Mouse (Mus musculus) intestine, embryonic 14.5 days (tissue): ENCODE results near the gene Atn1. TPM values are rescaled to one million over a fixed set of nuclear protein-coding genes. Genes with fewer than 3 reads are reported as not detected.

ENCODE experiments used
- ATAC-seq: fragments of 200-750 bp; cut with Nextera tagmentation; replicated peaks from 2 replicates; pipeline ENCODE4 v1.8.0; 2017; ENCODE audit warnings: low read depth, moderate number of reproducible peaks, moderate TSS enrichment, moderate library complexity; ENCODE audit not compliant: low FRiP score, low TSS enrichment
- DNase-seq: peaks from one replicate; pipeline ENCODE4 v3.0.0-alpha.2; 2018; ENCODE audit warnings: low spot score
- H3K27ac ChIP-seq: fragments of 300-500 bp; sonication (generic); 2 replicates; pipeline ENCODE4 v1.5.1; 2014; ENCODE audit warnings: low read depth, mild to moderate bottlenecking, control low read depth
- H3K27me3 ChIP-seq: fragments of 300-500 bp; sonication (generic); replicated peaks from 2 replicates; pipeline ENCODE4 v1.6.1; 2014; ENCODE audit warnings: low read length, control low read depth; ENCODE audit not compliant: control insufficient read depth, insufficient read depth
- H3K36me3 ChIP-seq: fragments of 300-500 bp; sonication (generic); 2 replicates; pipeline ENCODE4 v1.6.1; 2014; ENCODE audit warnings: low read length, control low read depth; ENCODE audit not compliant: control insufficient read depth, insufficient read depth
- H3K4me1 ChIP-seq: fragments of 300-500 bp; sonication (generic); replicated peaks from 2 replicates; pipeline ENCODE4 v1.6.1; 2014; ENCODE audit warnings: low read length, control low read depth, mixed read lengths; ENCODE audit not compliant: control insufficient read depth, insufficient read depth
- H3K4me2 ChIP-seq: fragments of 300-500 bp; sonication (generic); 2 replicates; pipeline ENCODE4 v1.6.1; 2014; ENCODE audit warnings: low read length
- H3K4me3 ChIP-seq: fragments of 300-500 bp; sonication (generic); 2 replicates; pipeline ENCODE4 v1.5.1; 2014; ENCODE audit warnings: low read depth, low read length, control low read depth, mixed read lengths
- H3K9ac ChIP-seq: fragments of 300-500 bp; sonication (generic); 2 replicates; pipeline ENCODE4 v1.6.1; 2014; ENCODE audit warnings: mild to moderate bottlenecking, low read length
- H3K9me3 ChIP-seq: fragments of 300-500 bp; sonication (generic); 2 replicates; pipeline ENCODE4 v1.6.1; 2016; ENCODE audit warnings: low read length, control low read depth; ENCODE audit not compliant: control insufficient read depth
- WGBS: fragments of 180-500 bp; shearing (Covaris S2); extraction: QIAGEN DNeasy Blood & Tissue Kit; methylation state at CpG from one replicate; pipeline ENCODE4 v1.1.7; 2014; 5-methylcytosine and 5-hydroxymethylcytosine counted together
- polyA plus RNA-seq: library from polyadenylated mRNA; unstranded; fragments of >200 nt; fragmentation: Nextera tagmentation; extraction: Ambion mirVana; gene quantifications from 2 replicates; pipeline ENCODE4 v1.2.1, GENCODE M21; 2014

Gene Atn1
- polyA plus RNA-seq, 1 experiment from 2014 or later, result 12.1 TPM

DNA sequence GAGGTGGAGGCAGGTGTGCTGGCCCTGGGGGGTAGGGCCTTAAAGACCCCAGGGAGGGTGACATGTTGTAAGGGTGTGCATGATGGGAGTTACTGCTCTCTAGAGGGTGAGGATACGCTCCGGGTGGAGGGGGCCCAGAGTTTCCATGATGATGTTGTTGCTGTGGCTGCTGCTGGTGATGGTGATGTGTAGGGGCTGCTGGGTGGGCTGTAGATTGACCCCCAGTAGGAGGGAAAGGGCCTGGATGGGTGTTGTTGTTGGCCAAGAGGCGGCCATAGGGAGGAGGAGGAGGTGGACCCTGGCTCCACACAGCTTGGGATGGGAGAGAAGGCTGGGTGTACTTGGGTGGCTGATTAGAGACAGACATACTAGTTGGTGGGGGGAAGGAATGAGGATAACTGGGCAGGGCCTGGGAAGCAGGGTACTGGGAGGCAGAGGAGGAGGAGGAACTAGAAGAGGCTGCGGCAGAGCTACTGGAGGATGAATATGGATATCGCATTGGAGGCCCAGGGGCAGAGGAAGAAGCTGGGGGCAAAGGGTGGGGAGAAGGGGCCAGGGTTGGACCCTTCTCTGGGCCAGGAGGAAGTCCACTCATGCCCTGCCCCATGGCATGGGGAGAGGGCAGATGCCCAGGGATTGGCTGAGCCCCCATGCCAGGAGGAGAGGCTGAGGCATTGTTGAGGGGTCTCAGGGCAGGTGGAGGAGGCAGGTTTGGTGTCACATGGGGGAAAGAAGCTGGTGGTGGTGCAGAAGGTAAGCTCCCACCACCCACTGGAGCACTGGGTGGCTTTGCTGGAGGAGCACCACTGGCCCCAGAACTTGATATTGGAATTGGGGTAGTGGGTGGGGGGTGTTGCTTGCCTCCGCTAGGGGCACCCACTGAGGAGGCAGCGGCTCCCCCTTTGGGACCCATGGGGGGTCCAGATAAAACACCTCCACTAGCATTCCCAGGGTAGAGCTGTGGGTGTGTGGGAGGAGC, 9.4 kb downstream of the Atn1 start:
- H3K36me3 ChIP-seq, result peaks cover 55% of the 10 kb centered on the region
- no peaks in the 10 kb centered on the region for H3K9me3 ChIP-seq
- H3K4me2 ChIP-seq, result 0 out of 2 replicates have a peak overlapping the region, but pooled peaks have one; percentile 94
- H3K4me1 ChIP-seq, result peaks cover 12% of the 10 kb centered on the region
- H3K4me3 ChIP-seq, result no peak overlapping the region
- 88% methylated on average over 7 of the region's 7 CpGs for WGBS
- H3K9ac ChIP-seq, result no peak overlapping the region; the same call in 1 of the 2 replicates
- H3K27ac ChIP-seq, result no peak overlapping the region
- H3K27me3 ChIP-seq, result no peaks in the 10 kb centered on the region
- ATAC-seq, result 0 out of 2 replicates have a peak, but pooled peaks have one; percentile 4
- DNase-seq, result no peak

DNA sequence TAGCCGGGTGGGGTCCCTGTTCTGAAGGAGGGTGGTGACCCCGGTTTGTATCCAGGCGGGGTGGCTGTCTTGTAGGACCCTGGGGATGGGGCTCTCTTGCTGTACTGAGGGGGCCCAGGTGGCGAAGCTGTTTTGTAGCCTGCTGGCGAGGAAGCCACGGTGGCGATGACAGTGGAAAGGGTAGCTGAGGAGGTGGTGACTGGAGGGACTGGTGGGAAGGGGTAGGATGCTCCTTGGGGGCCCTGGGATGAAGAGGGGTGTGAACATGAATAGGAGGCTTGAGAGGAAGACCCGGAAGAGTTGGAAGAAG, 10.1 kb downstream of the Atn1 start:
- Histone ChIP-seq H3K27me3 (no peaks in the 10 kb centered on the region), H3K4me1 (peaks cover 17% of the 10 kb centered on the region), H3K27ac (peak overlapping the region; percentile 84), H3K9ac (peak overlapping the region; percentile 68), H3K9me3 (no peaks in the 10 kb centered on the region), H3K4me2 (peak overlapping the region; percentile 94), H3K36me3 (peaks cover 55% of the 10 kb centered on the region), H3K4me3 (peak overlapping the region; percentile 46)
- peak; percentile 77 for DNase-seq
- 22% methylated on average over 8 of the region's 8 CpGs for WGBS
- no peak for ATAC-seq

- Histone ChIP-seq H3K27me3 (no peaks in the 10 kb centered on the region), H3K9ac (peak overlapping the region; percentile 68), H3K36me3 (peaks cover 55% of the 10 kb centered on the region), H3K4me2 (peak overlapping the region; percentile 94), H3K4me1 (peaks cover 17% of the 10 kb centered on the region), H3K4me3 (peak overlapping the region; percentile 46), H3K27ac (peak overlapping the region; percentile 84), H3K9me3 (no peaks in the 10 kb centered on the region)
- DNase-seq, result peak; percentile 94
- 1% methylated on average over 85 of the region's 85 CpGs for WGBS
- ATAC-seq, result peak; percentile 82
Measured at GRCm38 (mm10) chr6:124745490-124746295, 10.6 kb downstream of the Atn1 start.

DNA sequence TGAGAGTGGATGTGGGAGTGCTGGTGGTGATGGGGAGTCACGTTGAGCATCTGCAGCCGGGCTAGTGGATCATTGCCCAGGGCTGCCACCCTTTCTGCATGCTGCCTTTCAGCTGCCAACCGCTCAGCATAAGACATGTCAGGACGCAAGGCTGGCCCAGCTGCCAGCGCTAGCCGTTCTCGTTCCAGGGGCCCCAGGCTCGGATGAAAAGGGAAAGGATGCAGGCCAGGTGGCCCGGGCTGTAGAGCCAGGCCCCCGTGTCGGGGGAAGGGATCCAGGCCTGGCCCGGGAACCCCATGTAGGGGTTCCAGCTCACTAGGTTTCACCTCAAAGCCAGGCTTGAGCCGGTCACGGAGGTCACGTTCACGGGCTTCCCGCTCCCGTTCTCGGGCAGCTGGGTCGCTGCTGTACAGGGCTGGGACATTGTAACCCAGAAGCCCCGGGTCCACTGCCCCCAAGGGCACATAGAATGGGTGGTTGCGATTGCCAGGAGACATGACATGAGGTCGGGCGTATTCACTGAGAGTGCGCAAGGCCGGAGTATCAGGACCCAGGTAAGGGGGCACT, 11.5 kb downstream of the Atn1 start:
- H3K36me3 ChIP-seq, result peaks cover 55% of the 10 kb centered on the region
- H3K27ac ChIP-seq, result no peak overlapping the region
- peak overlapping the region; percentile 94 for H3K4me2 ChIP-seq
- no peaks in the 10 kb centered on the region for H3K27me3 ChIP-seq
- ATAC-seq (no peak; the same call in 1 of the 2 replicates), DNase-seq (no peak)
- peaks cover 20% of the 10 kb centered on the region for H3K4me1 ChIP-seq
- 69% methylated on average over 26 of the region's 26 CpGs for WGBS
- peak overlapping the region; percentile 68; the same call in 1 of the 2 replicates for H3K9ac ChIP-seq
- H3K9me3 ChIP-seq, result no peaks in the 10 kb centered on the region
- H3K4me3 ChIP-seq, result no peak overlapping the region; the same call in 1 of the 2 replicates

DNA sequence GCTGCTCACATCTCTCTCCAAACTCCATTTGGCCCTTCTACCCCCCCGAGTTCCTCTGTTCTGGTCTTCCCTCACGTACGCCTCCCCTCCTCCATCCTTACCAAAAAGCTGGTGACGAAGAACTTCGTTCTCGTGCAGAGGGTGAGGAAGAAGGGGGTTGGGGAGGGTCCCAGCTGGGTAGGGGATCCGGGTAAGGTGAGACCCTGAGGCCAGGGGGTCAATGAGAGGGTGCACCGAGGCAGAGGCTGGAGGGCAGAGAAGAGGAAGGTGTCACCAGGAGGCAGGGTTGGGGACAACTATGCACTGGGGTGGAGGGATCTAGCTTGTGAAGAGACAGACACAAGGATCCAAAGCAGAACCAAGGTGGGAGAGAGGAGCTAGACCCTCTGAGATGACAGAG, 12.7 kb downstream of the Atn1 start:
- no peaks in the 10 kb centered on the region for H3K9me3 ChIP-seq
- no peak for ATAC-seq
- H3K4me3 ChIP-seq, result no peak overlapping the region
- peaks cover 31% of the 10 kb centered on the region for H3K4me1 ChIP-seq
- H3K4me2 ChIP-seq, result no peak overlapping the region
- DNase-seq, result no peak
- no peaks in the 10 kb centered on the region for H3K27me3 ChIP-seq
- H3K9ac ChIP-seq, result no peak overlapping the region
- no peak overlapping the region for H3K27ac ChIP-seq
- peaks cover 44% of the 10 kb centered on the region for H3K36me3 ChIP-seq
- WGBS, result 90% methylated on average over 8 of the region's 8 CpGs

GRCm38 (mm10) chr6:124742839-124743514, 13.3 kb downstream of the Atn1 start:
- no peaks in the 10 kb centered on the region for H3K27me3 ChIP-seq
- peaks cover 37% of the 10 kb centered on the region for H3K36me3 ChIP-seq
- ATAC-seq (no peak), DNase-seq (no peak)
- H3K9ac ChIP-seq, result no peak overlapping the region
- 89% methylated on average over 15 of the region's 15 CpGs for WGBS
- no peaks in the 10 kb centered on the region for H3K9me3 ChIP-seq
- no peak overlapping the region for H3K27ac ChIP-seq
- no peak overlapping the region for H3K4me3 ChIP-seq
- H3K4me2 ChIP-seq, result no peak overlapping the region
- peaks cover 37% of the 10 kb centered on the region for H3K4me1 ChIP-seq

- Histone ChIP-seq H3K4me2 (peak overlapping the region; percentile 71), H3K9ac (peak overlapping the region; percentile 74), H3K4me3 (peak overlapping the region; percentile 59; the same call in 1 of the 2 replicates), H3K27ac (peak overlapping the region; percentile 95), H3K27me3 (no peaks in the 10 kb centered on the region), H3K4me1 (peaks cover 37% of the 10 kb centered on the region), H3K9me3 (no peaks in the 10 kb centered on the region), H3K36me3 (peaks cover 28% of the 10 kb centered on the region)
- 72% methylated on average over 3 of the region's 3 CpGs for WGBS
- no peak for ATAC-seq
- DNase-seq, result no peak
Measured at GRCm38 (mm10) chr6:124741842-124742241, 14.5 kb downstream of the Atn1 start.
